Comparison of ENCODE assay signal across 9 mouse cellular contexts in the genomic region with DNA sequence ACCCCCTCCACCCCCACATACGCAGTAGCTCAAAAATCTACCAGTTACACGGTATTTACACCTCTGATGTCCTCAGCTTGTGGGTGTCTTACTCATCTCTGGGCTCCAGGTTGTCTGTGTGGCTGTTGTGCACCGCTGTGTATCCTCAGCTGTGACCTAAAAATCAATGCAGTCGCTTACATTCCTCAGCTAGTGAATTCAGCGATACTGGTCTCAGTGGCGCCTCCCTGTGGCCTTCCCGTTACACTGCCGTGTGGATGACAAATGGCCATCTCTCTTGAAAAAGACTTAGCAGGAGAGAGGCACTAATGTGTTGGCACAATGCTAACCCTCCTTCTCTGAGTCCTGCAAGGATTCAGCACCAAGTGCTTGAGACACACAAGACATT.
DNase-seq lines count a peak whose midpoint lies in the region; ATAC-seq and TF ChIP-seq lines count a peak whose summit lies in the region.
"Had no signal": no experiment of that assay in that cellular context is flagged by ENCODE, and none has a peak within 500 bp of the region (broad histone marks: within the 10 kb centered on the region; RNA-seq: fewer than 3 reads in every experiment).

No protein-coding gene starts in this region.

- peaks cover 55% of the 10 kb centered on the region for H3K4me1 ChIP-seq in liver, embryonic 12.5 days
- no peaks in the 10 kb centered on the region; the same call in 1 of the 2 replicates for H3K4me1 ChIP-seq in embryonic facial prominence, embryonic 11.5 days (ENCODE audit: control insufficient read depth, insufficient read depth, low read length)
- no peaks in the 10 kb centered on the region for H3K4me1 ChIP-seq in hindbrain, embryonic 11.5 days (replicated peaks; ENCODE audit: control insufficient read depth, insufficient read depth, low read length)
- H3K4me1 ChIP-seq in stomach, postnatal 0 days (replicated peaks; ENCODE audit: control insufficient read depth, insufficient read depth): no peaks in the 10 kb centered on the region; the same call in 1 of the 2 replicates

- peak; percentile 85 for TF ChIP-seq CTCF in stomach, postnatal 0 days (IDR thresholded peaks at IDR 0.05; ENCODE audit: low read depth)

- no peak overlapping the region for H3K27ac ChIP-seq in liver, embryonic 12.5 days
- no peak overlapping the region for H3K27ac ChIP-seq in embryonic facial prominence, embryonic 11.5 days (replicated peaks; ENCODE audit: low read depth, low read length)
- H3K27ac ChIP-seq in hindbrain, embryonic 11.5 days (ENCODE audit: low read depth, low read length): no peak overlapping the region
- no peak overlapping the region for H3K27ac ChIP-seq in stomach, postnatal 0 days (replicated peaks)
- H3K27ac ChIP-seq: embryonic facial prominence, embryonic 15.5 days had no signal

- H3K9me3 ChIP-seq in liver, embryonic 12.5 days (replicated peaks): peaks cover 3% of the 10 kb centered on the region; the same call in 1 of the 2 replicates
- H3K9me3 ChIP-seq in embryonic facial prominence, embryonic 11.5 days (replicated peaks; ENCODE audit: control insufficient read depth, low read length): no peaks in the 10 kb centered on the region
- no peaks in the 10 kb centered on the region for H3K9me3 ChIP-seq in hindbrain, embryonic 11.5 days (ENCODE audit: control insufficient read depth, low read length)
- no peaks in the 10 kb centered on the region for H3K9me3 ChIP-seq in stomach, postnatal 0 days (ENCODE audit: control insufficient read depth, low read length)
- H3K9me3 ChIP-seq: embryonic facial prominence, embryonic 15.5 days had no signal

- WGBS in liver, embryonic 12.5 days (ENCODE audit: insufficient replicate concordance): 35% methylated on average over 8 of the region's 8 CpGs
- 26% methylated on average over 8 of the region's 8 CpGs for WGBS in embryonic facial prominence, embryonic 11.5 days
- 30% methylated on average over 8 of the region's 8 CpGs for WGBS in hindbrain, embryonic 11.5 days
- 40% methylated on average over 8 of the region's 8 CpGs for WGBS in stomach, postnatal 0 days

- TF ChIP-seq EP300 in stomach, postnatal 0 days (optimal IDR thresholded peaks at IDR 0.05): no peak

- no peak for ATAC-seq in liver, embryonic 12.5 days
- ATAC-seq in embryonic facial prominence, embryonic 11.5 days (replicated peaks; ENCODE audit: insufficient number of reproducible peaks, low FRiP score, low TSS enrichment, low read depth): no peak
- ATAC-seq in hindbrain, embryonic 11.5 days (ENCODE audit: low FRiP score): no peak; the same call in 1 of the 2 replicates
- no peak for ATAC-seq in stomach, postnatal 0 days (ENCODE audit: low FRiP score, low TSS enrichment)

- no peaks in the 10 kb centered on the region for H3K27me3 ChIP-seq in liver, embryonic 12.5 days (replicated peaks)
- no peaks in the 10 kb centered on the region for H3K27me3 ChIP-seq in embryonic facial prominence, embryonic 11.5 days (ENCODE audit: control insufficient read depth, insufficient read depth, low read length)
- H3K27me3 ChIP-seq in hindbrain, embryonic 11.5 days (ENCODE audit: control insufficient read depth, insufficient read depth, low read length): no peaks in the 10 kb centered on the region
- H3K27me3 ChIP-seq in stomach, postnatal 0 days (ENCODE audit: control insufficient read depth, insufficient read depth, low read length): no peaks in the 10 kb centered on the region
- H3K27me3 ChIP-seq: embryonic facial prominence, embryonic 15.5 days had no signal

- 0 out of 2 replicates have a peak, but pooled peaks cover 6% of the 10 kb centered on the region for H3K36me3 ChIP-seq in liver, embryonic 12.5 days
- no peaks in the 10 kb centered on the region for H3K36me3 ChIP-seq in embryonic facial prominence, embryonic 11.5 days (replicated peaks; ENCODE audit: control insufficient read depth, insufficient read depth, low read depth, low read length)
- no peaks in the 10 kb centered on the region for H3K36me3 ChIP-seq in hindbrain, embryonic 11.5 days (ENCODE audit: control insufficient read depth, insufficient read depth, low read length)
- H3K36me3 ChIP-seq in stomach, postnatal 0 days (ENCODE audit: control insufficient read depth, insufficient read depth, low read length): no peaks in the 10 kb centered on the region
- H3K36me3 ChIP-seq: embryonic facial prominence, embryonic 15.5 days had no signal

- DNase-seq in liver: peak; percentile 69
- DNase-seq in adrenal gland, postnatal 36 days: peak; percentile 79 to 85
- DNase-seq in embryonic facial prominence, embryonic 11.5 days (ENCODE audit: low spot score): peak; percentile 77
- DNase-seq in hindbrain, embryonic 11.5 days (ENCODE audit: low spot score): peak; percentile 84
- DNase-seq in left cerebral cortex, adult 18-20 months (ENCODE audit: low spot score in 2 of 2): peak; percentile 64 to 79
- peak; percentile 80 for DNase-seq in mesoderm, embryonic 11.5 days (ENCODE audit: low read depth, low spot score)
- DNase-seq in stomach, postnatal 0 days (ENCODE audit: low spot score): peak; percentile 71

- no peak overlapping the region for H3K9ac ChIP-seq in liver, embryonic 12.5 days
- H3K9ac ChIP-seq in embryonic facial prominence, embryonic 11.5 days (replicated peaks; ENCODE audit: low read length): no peak overlapping the region
- H3K9ac ChIP-seq in hindbrain, embryonic 11.5 days (ENCODE audit: low read depth, low read length): no peak overlapping the region
- H3K9ac ChIP-seq in stomach, postnatal 0 days (ENCODE audit: low read length): no peak overlapping the region
- H3K9ac ChIP-seq: embryonic facial prominence, embryonic 15.5 days had no signal

- H3K4me3 ChIP-seq in liver, embryonic 12.5 days: no peak overlapping the region
- no peak overlapping the region for H3K4me3 ChIP-seq in embryonic facial prominence, embryonic 11.5 days (ENCODE audit: low read depth, low read length)
- no peak overlapping the region for H3K4me3 ChIP-seq in hindbrain, embryonic 11.5 days (ENCODE audit: low read depth, low read length)
- no peak overlapping the region for H3K4me3 ChIP-seq in stomach, postnatal 0 days (ENCODE audit: low read depth, low read length)
- H3K4me3 ChIP-seq: embryonic facial prominence, embryonic 15.5 days had no signal

- no peak overlapping the region for H3K4me2 ChIP-seq in liver, embryonic 12.5 days
- H3K4me2 ChIP-seq in embryonic facial prominence, embryonic 11.5 days (ENCODE audit: low read depth, low read length): no peak overlapping the region
- H3K4me2 ChIP-seq in hindbrain, embryonic 11.5 days (replicated peaks; ENCODE audit: low read depth, low read length): no peak overlapping the region
- no peak overlapping the region for H3K4me2 ChIP-seq in stomach, postnatal 0 days (replicated peaks; ENCODE audit: low read depth)
- H3K4me2 ChIP-seq: embryonic facial prominence, embryonic 15.5 days had no signal
